Mouse (Mus musculus) embryonic facial prominence, embryonic 14.5 days (tissue): ENCODE results near the gene Pde4dip. TPM values are rescaled to one million over a fixed set of nuclear protein-coding genes. Genes with fewer than 3 reads are reported as not detected.
A peak's percentile ranks its signal among the peaks of the same experiment; 100 is the strongest.

Source experiments
- ATAC-seq: fragments of 200-750 bp; cut with Nextera tagmentation; 2 replicates; pipeline ENCODE4 v1.8.0; 2017; ENCODE audit warnings: low read depth, moderate number of reproducible peaks, moderate TSS enrichment
- DNase-seq: peaks from one replicate; pipeline ENCODE4 v3.0.0-alpha.2; 2015; ENCODE audit warnings: low spot score
- H3K27ac ChIP-seq: fragments of 300-500 bp; sonication (generic); replicated peaks from 2 replicates; pipeline ENCODE4 v1.5.1; 2014; ENCODE audit warnings: low read depth, mild to moderate bottlenecking, low read length, moderate library complexity
- H3K27me3 ChIP-seq: fragments of 300-500 bp; sonication (generic); replicated peaks from 2 replicates; pipeline ENCODE4 v1.6.1; 2014; ENCODE audit warnings: low read length; ENCODE audit not compliant: control insufficient read depth, insufficient read depth
- H3K36me3 ChIP-seq: fragments of 300-500 bp; sonication (generic); 2 replicates; pipeline ENCODE4 v1.6.1; 2014; ENCODE audit warnings: low read length, mixed read lengths; ENCODE audit not compliant: control insufficient read depth, insufficient read depth
- H3K4me1 ChIP-seq: fragments of 300-500 bp; sonication (generic); 2 replicates; pipeline ENCODE4 v1.6.1; 2014; ENCODE audit warnings: antibody characterized with exemption, low read length; ENCODE audit not compliant: control insufficient read depth, insufficient read depth
- H3K4me2 ChIP-seq: fragments of 300-500 bp; sonication (generic); 2 replicates; pipeline ENCODE4 v1.6.1; 2014; ENCODE audit warnings: low read depth, mild to moderate bottlenecking, low read length, moderate library complexity, mixed read lengths
- H3K4me3 ChIP-seq: fragments of 300-500 bp; sonication (generic); 2 replicates; pipeline ENCODE4 v1.5.1; 2014; ENCODE audit warnings: low read depth, mild to moderate bottlenecking, low read length
- H3K9ac ChIP-seq: fragments of 300-500 bp; sonication (generic); 2 replicates; pipeline ENCODE4 v1.6.1; 2014; ENCODE audit warnings: low read depth, mild to moderate bottlenecking, low read length, moderate library complexity, mixed read lengths
- H3K9me3 ChIP-seq: fragments of 300-500 bp; sonication (generic); 2 replicates; pipeline ENCODE4 v1.6.1; 2016; ENCODE audit warnings: low read length; ENCODE audit not compliant: control insufficient read depth
- WGBS: fragments of 180-500 bp; shearing (Covaris S2); extraction: QIAGEN DNeasy Blood & Tissue Kit; methylation state at CpG from one replicate; pipeline ENCODE4 v1.1.7; 2014; 5-methylcytosine and 5-hydroxymethylcytosine counted together
- polyA plus RNA-seq: library from polyadenylated mRNA; unstranded; fragments of >200 nt; fragmentation: Nextera tagmentation; extraction: Ambion mirVana; gene quantifications from 2 replicates; pipeline ENCODE4 v1.2.1, GENCODE M21; 2014

Gene Pde4dip
- polyA plus RNA-seq, 1 experiment from 2014 or later, result 64.6 TPM

GRCm38 (mm10) chr3:97810334-97810733, 78.2 kb downstream of the Pde4dip start:
- H3K36me3 ChIP-seq, result no peaks in the 10 kb centered on the region
- 93% methylated on average over 2 of the region's 2 CpGs for WGBS
- no peak overlapping the region for H3K9ac ChIP-seq

DNA sequence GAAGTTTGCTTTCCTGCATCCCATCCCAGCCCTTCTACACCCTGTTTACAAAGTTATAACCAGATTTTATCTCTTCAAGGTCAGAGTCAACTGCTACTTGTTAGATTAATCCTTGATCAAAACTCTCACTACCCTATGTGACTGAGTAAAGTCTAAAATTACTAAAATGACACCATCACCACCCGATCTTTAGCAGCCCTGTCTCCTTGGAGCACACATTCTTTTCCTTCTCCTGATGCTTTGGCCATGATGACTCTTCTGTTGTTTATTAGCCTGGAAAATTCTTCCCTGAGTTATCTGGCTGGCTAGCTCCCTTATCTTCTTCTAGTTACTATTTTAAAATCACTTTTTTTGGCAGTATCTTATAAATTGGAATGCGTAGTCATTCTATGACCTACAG, 82.9 kb downstream of the Pde4dip start:
- Histone ChIP-seq H3K27me3 (no peaks in the 10 kb centered on the region), H3K36me3 (no peaks in the 10 kb centered on the region), H3K27ac (no peak overlapping the region), H3K9ac (no peak overlapping the region), H3K4me2 (no peak overlapping the region), H3K9me3 (no peaks in the 10 kb centered on the region), H3K4me1 (no peaks in the 10 kb centered on the region), H3K4me3 (no peak overlapping the region)
- DNase-seq (no peak), ATAC-seq (no peak)
- 87% methylated on average over 2 of the region's 2 CpGs for WGBS

More at GRCm38 (mm10) chr3:97810334-97810733, 78.2 kb downstream of the Pde4dip start:
- H3K4me1 ChIP-seq, result 0 out of 2 replicates have a peak, but pooled peaks cover 5% of the 10 kb centered on the region
- H3K9me3 ChIP-seq, result no peaks in the 10 kb centered on the region
- H3K4me3 ChIP-seq, result no peak overlapping the region
- DNase-seq (no peak), ATAC-seq (no peak)
- no peak overlapping the region for H3K27ac ChIP-seq
- no peaks in the 10 kb centered on the region for H3K27me3 ChIP-seq
- no peak overlapping the region for H3K4me2 ChIP-seq

- no peak for ATAC-seq
- Histone ChIP-seq H3K9ac (no peak overlapping the region), H3K9me3 (no peaks in the 10 kb centered on the region), H3K27ac (no peak overlapping the region), H3K4me2 (no peak overlapping the region), H3K27me3 (no peaks in the 10 kb centered on the region), H3K4me1 (no peaks in the 10 kb centered on the region), H3K36me3 (no peaks in the 10 kb centered on the region), H3K4me3 (no peak overlapping the region)
- DNase-seq, result no peak
- WGBS, result 59% methylated on average over 3 of the region's 3 CpGs
Measured at GRCm38 (mm10) chr3:97803675-97804074, 84.8 kb downstream of the Pde4dip start.

DNA sequence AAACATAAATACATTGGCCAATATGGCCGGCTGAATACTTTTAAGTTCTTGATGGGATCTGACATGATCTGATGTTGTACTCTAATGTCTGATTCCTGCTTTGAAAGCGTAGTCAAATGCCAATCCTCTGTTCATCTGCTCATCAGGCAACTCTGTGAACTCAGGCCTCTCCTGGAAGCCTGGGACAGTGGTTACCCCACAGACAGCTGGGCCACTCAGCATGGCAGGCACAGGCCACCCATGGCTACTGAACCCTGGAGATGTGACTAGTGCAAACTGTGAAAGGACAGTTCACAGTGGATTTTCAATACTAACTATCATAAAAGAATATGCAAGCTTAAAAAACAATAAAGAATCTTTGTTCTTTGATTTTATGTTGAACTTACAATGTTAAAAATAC, 85.6 kb downstream of the Pde4dip start:
- ATAC-seq (no peak), DNase-seq (no peak)
- Histone ChIP-seq H3K4me2 (no peak overlapping the region), H3K4me3 (no peak overlapping the region), H3K36me3 (no peaks in the 10 kb centered on the region), H3K9ac (no peak overlapping the region), H3K4me1 (no peaks in the 10 kb centered on the region), H3K27me3 (no peaks in the 10 kb centered on the region), H3K27ac (no peak overlapping the region), H3K9me3 (no peaks in the 10 kb centered on the region)
- 84% methylated on average over 2 of the region's 2 CpGs for WGBS

DNA sequence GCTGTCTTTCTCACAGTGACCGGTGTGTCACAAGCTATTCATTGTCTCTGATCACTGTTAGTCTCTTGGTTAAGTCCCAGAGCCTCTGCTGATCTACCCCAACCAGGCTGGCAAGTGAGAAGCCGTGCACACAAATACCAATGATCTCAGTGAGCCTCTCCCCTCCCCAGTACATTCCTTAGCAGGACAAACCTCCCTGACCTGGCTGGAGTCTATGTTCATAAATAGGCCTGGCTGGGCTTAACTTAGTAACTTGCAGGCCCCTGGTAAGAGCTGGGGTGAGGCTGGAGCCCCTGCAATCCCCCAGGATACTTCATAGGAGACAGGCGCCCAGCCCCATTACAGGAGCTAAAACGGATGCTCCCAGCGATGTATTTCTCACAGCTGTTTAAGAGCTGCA, 86.2 kb downstream of the Pde4dip start:
- H3K4me2 ChIP-seq, result no peak overlapping the region
- H3K36me3 ChIP-seq, result no peaks in the 10 kb centered on the region
- no peak overlapping the region for H3K9ac ChIP-seq
- H3K9me3 ChIP-seq, result no peaks in the 10 kb centered on the region
- no peaks in the 10 kb centered on the region for H3K27me3 ChIP-seq
- DNase-seq (no peak), ATAC-seq (no peak; the same call in 1 of the 2 replicates)
- WGBS, result 69% methylated on average over 5 of the region's 5 CpGs
- H3K27ac ChIP-seq, result no peak overlapping the region
- H3K4me1 ChIP-seq, result no peaks in the 10 kb centered on the region
- no peak overlapping the region for H3K4me3 ChIP-seq

- Histone ChIP-seq H3K4me1 (no peaks in the 10 kb centered on the region), H3K27me3 (no peaks in the 10 kb centered on the region), H3K9me3 (no peaks in the 10 kb centered on the region), H3K27ac (0 out of 2 replicates have a peak overlapping the region, but pooled peaks have one; percentile 6), H3K9ac (no peak overlapping the region), H3K4me2 (no peak overlapping the region), H3K36me3 (no peaks in the 10 kb centered on the region), H3K4me3 (no peak overlapping the region)
- DNase-seq (no peak), ATAC-seq (no peak)
- 77% methylated on average over 3 of the region's 3 CpGs for WGBS
Measured at GRCm38 (mm10) chr3:97801178-97801699, 87.3 kb downstream of the Pde4dip start.

GRCm38 (mm10) chr3:97800657-97801056, 87.8 kb downstream of the Pde4dip start:
- H3K9ac ChIP-seq, result no peak overlapping the region
- WGBS, result 72% methylated on average over 5 of the region's 5 CpGs
- 0 out of 2 replicates have a peak overlapping the region, but pooled peaks have one; percentile 6 for H3K27ac ChIP-seq
- no peak for ATAC-seq
- no peak overlapping the region for H3K4me3 ChIP-seq
- no peaks in the 10 kb centered on the region for H3K9me3 ChIP-seq
- no peaks in the 10 kb centered on the region for H3K4me1 ChIP-seq
- no peak overlapping the region for H3K4me2 ChIP-seq
- no peaks in the 10 kb centered on the region for H3K27me3 ChIP-seq
- peak; percentile 48 for DNase-seq
- no peaks in the 10 kb centered on the region for H3K36me3 ChIP-seq

- H3K27me3 ChIP-seq, result no peaks in the 10 kb centered on the region
- no peak for ATAC-seq
- H3K27ac ChIP-seq, result no peak overlapping the region; the same call in 1 of the 2 replicates
- 56% methylated on average over 3 of the region's 3 CpGs for WGBS
- no peaks in the 10 kb centered on the region for H3K4me1 ChIP-seq
- DNase-seq, result no peak
- no peak overlapping the region for H3K4me3 ChIP-seq
- H3K4me2 ChIP-seq, result no peak overlapping the region
- H3K9ac ChIP-seq, result no peak overlapping the region
- H3K9me3 ChIP-seq, result no peaks in the 10 kb centered on the region
- no peaks in the 10 kb centered on the region for H3K36me3 ChIP-seq
Measured at GRCm38 (mm10) chr3:97800004-97800403, 88.5 kb downstream of the Pde4dip start.

DNA sequence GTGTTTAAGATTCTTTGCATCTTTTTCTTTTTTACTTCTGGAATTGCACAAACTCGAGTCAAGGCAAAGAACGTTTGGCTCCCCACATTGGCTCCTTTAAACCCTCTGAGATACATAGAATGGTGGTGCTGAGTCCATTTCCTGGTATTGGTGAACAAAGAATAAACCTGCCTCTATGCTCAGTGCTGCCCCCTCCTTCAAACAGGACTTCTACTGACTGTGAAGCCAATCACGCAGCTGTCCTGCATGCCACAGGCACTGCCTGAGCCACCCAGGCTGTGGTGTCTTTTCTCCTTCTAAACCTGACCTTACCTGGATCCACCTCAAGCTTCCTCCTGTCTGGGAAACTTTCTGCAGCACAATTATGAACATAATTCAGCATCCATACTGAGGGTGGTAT, 89.2 kb downstream of the Pde4dip start:
- 70% methylated on average over 3 of the region's 3 CpGs for WGBS
- H3K27ac ChIP-seq, result no peak overlapping the region
- no peaks in the 10 kb centered on the region for H3K36me3 ChIP-seq
- no peak overlapping the region for H3K9ac ChIP-seq
- H3K4me1 ChIP-seq, result no peaks in the 10 kb centered on the region
- no peak overlapping the region for H3K4me3 ChIP-seq
- DNase-seq (no peak), ATAC-seq (no peak)
- H3K27me3 ChIP-seq, result no peaks in the 10 kb centered on the region
- H3K9me3 ChIP-seq, result no peaks in the 10 kb centered on the region
- no peak overlapping the region for H3K4me2 ChIP-seq
